Mouse (Mus musculus): ENCODE measurements around the gene Ubald1. TPM values are rescaled to one million over a fixed set of nuclear protein-coding genes. Genes with fewer than 3 reads are reported as not detected.
A peak's percentile ranks its signal among the peaks of the same experiment; 100 is the strongest.

The Ubald1 gene
- total and polyA plus RNA-seq, 3 experiments = 2.8 to 25.6 TPM; not detected in 1

GRCm38 (mm10) chr16:4879101-4879707, 911 bp downstream of the Ubald1 start:
- TF ChIP-seq BHLHE40 (IDR thresholded peaks at IDR 0.05; ENCODE audit: borderline replicate concordance, low read depth, low read length) = 0 out of 2 replicates have a peak, but pooled peaks have one; percentile 2
- TF ChIP-seq SMC3 (IDR thresholded peaks at IDR 0.05; ENCODE audit: low read depth, low read length) = no peak
- no peak for TF ChIP-seq NRF1 (IDR thresholded peaks at IDR 0.05; ENCODE audit: insufficient read depth, low read depth, low read length, poor library complexity, severe bottlenecking)
- no peak for TF ChIP-seq POLR2AphosphoS2 (IDR thresholded peaks at IDR 0.05; ENCODE audit: low read length)
- TF ChIP-seq SIN3A (IDR thresholded peaks at IDR 0.05; ENCODE audit: low read length) = 0 out of 2 replicates have a peak, but pooled peaks have one; percentile 22
- TF ChIP-seq HCFC1 (IDR thresholded peaks at IDR 0.05; ENCODE audit: low read depth, low read length) = no peak
- no peak for TF ChIP-seq NELFE (IDR thresholded peaks at IDR 0.05; ENCODE audit: low read depth, low read length)
- TF ChIP-seq RCOR1 (IDR thresholded peaks at IDR 0.05; ENCODE audit: low read depth, low read length) = no peak
- peak; percentile 57; the same call in 1 of the 2 replicates for TF ChIP-seq POLR2AphosphoS5 (IDR thresholded peaks at IDR 0.05; ENCODE audit: borderline replicate concordance, low read depth, low read length)
- no peak for TF ChIP-seq TBP (IDR thresholded peaks at IDR 0.05; ENCODE audit: low read depth, low read length)
- TF ChIP-seq GATA1 (IDR thresholded peaks at IDR 0.05; ENCODE audit: low read depth, low read length) = no peak
- TF ChIP-seq ZNF384 (IDR thresholded peaks at IDR 0.05; ENCODE audit: low read depth, low read length) = no peak
- no peak for TF ChIP-seq TAL1 (IDR thresholded peaks at IDR 0.05; ENCODE audit: low read length)
- TF ChIP-seq E2F4 (IDR thresholded peaks at IDR 0.05; ENCODE audit: borderline replicate concordance, low read depth, low read length) = no peak
- H3K36me3 ChIP-seq (ENCODE audit: control insufficient read depth in 1 of 2, insufficient read depth in 2 of 2, low read length in 2 of 2) = peaks cover 0 to 7% of the 10 kb centered on the region in 2 experiments; a peak in 2 of 4 replicates
- H3K9ac ChIP-seq (ENCODE audit: control insufficient read depth, low read depth, low read length, poor library complexity, severe bottlenecking) = peak overlapping the region; percentile 90
- H3K9me3 ChIP-seq (replicated peaks; ENCODE audit: insufficient read depth, low read length) = no peaks in the 10 kb centered on the region
- H3K79me2 ChIP-seq (ENCODE audit: control insufficient read depth, insufficient read depth, low read length, poor library complexity) = peaks cover 19% of the 10 kb centered on the region
- H3K27ac ChIP-seq (ENCODE audit: control insufficient read depth, low read depth, low read length) = peak overlapping the region; percentile 93
- peak overlapping the region; percentile 83 to 92 for H3K4me3 ChIP-seq (ENCODE audit: control insufficient read depth in 1 of 2, insufficient read depth in 1 of 2, low read depth in 2 of 2, low read length in 2 of 2)
- H3K27me3 ChIP-seq (ENCODE audit: control insufficient read depth in 1 of 2, insufficient read depth in 2 of 2, low read length in 2 of 2) = no peaks in the 10 kb centered on the region
- peaks cover 2 to 25% of the 10 kb centered on the region in 2 experiments; a peak in 3 of 4 replicates for H3K4me1 ChIP-seq (ENCODE audit: control insufficient read depth in 1 of 2, insufficient read depth in 2 of 2, low read length in 2 of 2)
- DNase-seq (ENCODE audit: low read depth, low spot score) = peak; percentile 72

GRCm38 (mm10) chr16:4878192-4878885, 1.8 kb downstream of the Ubald1 start:
- Histone ChIP-seq H3K27ac (ENCODE audit: control insufficient read depth, low read depth, low read length) (peak overlapping the region; percentile 37), H3K9me3 (replicated peaks; ENCODE audit: insufficient read depth, low read length) (no peaks in the 10 kb centered on the region), H3K9ac (ENCODE audit: control insufficient read depth, low read depth, low read length, poor library complexity, severe bottlenecking) (peak overlapping the region; percentile 90), H3K27me3 (ENCODE audit: control insufficient read depth in 1 of 2, insufficient read depth in 2 of 2, low read length in 2 of 2) (no peaks in the 10 kb centered on the region), H3K4me3 (ENCODE audit: control insufficient read depth in 1 of 2, insufficient read depth in 1 of 2, low read depth in 2 of 2, low read length in 2 of 2) (peak overlapping the region; percentile 83 to 92), H3K36me3 (ENCODE audit: control insufficient read depth in 1 of 2, insufficient read depth in 2 of 2, low read length in 2 of 2) (peaks cover 0 to 9% of the 10 kb centered on the region in 2 experiments; a peak in 2 of 4 replicates), H3K79me2 (ENCODE audit: control insufficient read depth, insufficient read depth, low read length, poor library complexity) (peaks cover 19% of the 10 kb centered on the region), H3K4me1 (ENCODE audit: control insufficient read depth in 1 of 2, insufficient read depth in 2 of 2, low read length in 2 of 2) (peaks cover 2 to 29% of the 10 kb centered on the region in 2 experiments; a peak in 3 of 4 replicates)
- TF ChIP-seq E2F4 (IDR thresholded peaks at IDR 0.05; ENCODE audit: borderline replicate concordance, low read depth, low read length) (no peak), MXI1 (IDR thresholded peaks at IDR 0.05; ENCODE audit: low read depth, low read length) (0 out of 2 replicates have a peak, but pooled peaks have one; percentile 23), EP300 (IDR thresholded peaks at IDR 0.05; ENCODE audit: low read depth in 1 of 2, low read length in 2 of 2) (peak; percentile 10 to 42; a peak in 3 of 4 replicates), POLR2AphosphoS2 (IDR thresholded peaks at IDR 0.05; ENCODE audit: low read length) (no peak), RCOR1 (IDR thresholded peaks at IDR 0.05; ENCODE audit: low read depth, low read length) (0 out of 2 replicates have a peak, but pooled peaks have one; percentile 10)
- peak; percentile 78 for DNase-seq (ENCODE audit: low read depth, low spot score)
